Mouse (Mus musculus): Measurements from ENCODE around the gene Gm13420.

DNA sequence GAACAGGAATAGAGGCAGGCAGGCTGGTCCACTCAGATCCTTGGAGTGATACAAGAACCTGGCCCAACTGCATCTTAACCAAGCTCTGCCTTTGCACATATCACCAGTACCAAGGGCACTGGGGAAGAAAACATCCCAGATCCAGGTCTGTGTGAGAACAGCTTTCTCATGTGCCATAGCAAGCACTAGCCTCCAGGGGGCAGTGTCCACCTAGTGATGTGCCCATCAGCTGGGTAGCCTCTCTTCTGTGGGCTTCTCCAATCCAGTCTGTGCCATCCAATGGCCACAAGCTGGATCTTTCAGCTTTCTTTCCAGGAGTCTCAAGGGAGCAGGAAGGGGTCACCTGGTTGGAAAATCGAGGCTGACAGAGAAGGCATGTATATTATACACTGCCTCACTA, 13.3 kb upstream of the Gm13420 start:
- TF ChIP-seq CTCF (IDR thresholded peaks at IDR 0.05; ENCODE audit: extremely low read depth, insufficient read depth, low read length) (peak; percentile 96), POLR2A (IDR thresholded peaks at IDR 0.05; ENCODE audit: extremely low read depth, insufficient read depth, low read length) (no peak)

Measured in cortical plate, adult 2 months (tissue).